Mouse (Mus musculus) E14TG2a.4 (cell line): ENCODE results near the gene Clec11a.

Experiments used
- H3K27me3 ChIP-seq: 2 replicates; pipeline ENCODE4 v1.6.1; 2014; ENCODE audit warnings: low read length, control low read depth; ENCODE audit not compliant: insufficient read depth
- H3K36me3 ChIP-seq: 2 replicates; pipeline ENCODE4 v1.6.1; 2014; ENCODE audit warnings: low read length, control low read depth; ENCODE audit not compliant: insufficient read depth
- H3K4me1 ChIP-seq: replicated peaks from 2 replicates; pipeline ENCODE4 v1.6.1; 2014; ENCODE audit warnings: low read depth, low read length, control low read depth
- H3K4me3 ChIP-seq: replicated peaks from 2 replicates; pipeline ENCODE4 v1.5.1; 2014; ENCODE audit warnings: mild to moderate bottlenecking, low read length
- H3K9me3 ChIP-seq: 2 replicates; pipeline ENCODE4 v1.6.1; 2014; ENCODE audit warnings: low read length, control low read depth
- CTCF ChIP-seq: conservative IDR thresholded peaks from 2 replicates; pipeline ENCODE4 v1.5.1; 2014; ENCODE audit warnings: low read length
- NANOG ChIP-seq: IDR thresholded peaks from 2 replicates; pipeline ENCODE4 v1.6.1; 2014; ENCODE audit warnings: borderline replicate concordance, low read length, mixed read lengths
- POU5F1 ChIP-seq: IDR thresholded peaks from 2 replicates; pipeline ENCODE4 v1.6.1; 2014; ENCODE audit warnings: low read length, borderline replicate concordance

The Clec11a gene

GRCm38 (mm10) chr7:44306516-44307240 is at the start of gene Clec11a:
TSS of gene Clec11a (minus strand) at chr7:44306902.
- no peak for TF ChIP-seq CTCF
- TF ChIP-seq POU5F1, result no peak
- TF ChIP-seq NANOG, result no peak
- H3K4me1 ChIP-seq, result peaks cover 59% of the 10 kb centered on the region
- no peaks in the 10 kb centered on the region for H3K9me3 ChIP-seq
- H3K36me3 ChIP-seq, result no peaks in the 10 kb centered on the region
- H3K4me3 ChIP-seq, result peak within 1 kb of the TSS; percentile 77
- peaks cover 53% of the 10 kb centered on the region for H3K27me3 ChIP-seq

GRCm38 (mm10) chr7:44355411-44355810 is 48.7 kb upstream of the Clec11a start:
- Histone ChIP-seq H3K36me3 (no peaks in the 10 kb centered on the region), H3K27me3 (peaks cover 75% of the 10 kb centered on the region), H3K9me3 (no peaks in the 10 kb centered on the region), H3K4me3 (no peak overlapping the region), H3K4me1 (peaks cover 85% of the 10 kb centered on the region)
- TF ChIP-seq POU5F1 (no peak), CTCF (no peak), NANOG (no peak)

- Histone ChIP-seq H3K27me3 (peaks cover 71% of the 10 kb centered on the region), H3K36me3 (no peaks in the 10 kb centered on the region), H3K9me3 (no peaks in the 10 kb centered on the region), H3K4me3 (peak overlapping the region; percentile 67), H3K4me1 (peaks cover 93% of the 10 kb centered on the region)
- no peak for TF ChIP-seq CTCF
- TF ChIP-seq NANOG, result no peak
- TF ChIP-seq POU5F1, result no peak
These were observed 47.1 kb upstream of the Clec11a start for GRCm38 (mm10) chr7:44353601-44354340.

- H3K36me3 ChIP-seq, result no peaks in the 10 kb centered on the region
- TF ChIP-seq CTCF (no peak), NANOG (no peak), POU5F1 (no peak)
- H3K4me1 ChIP-seq, result peaks cover 94% of the 10 kb centered on the region
- peak overlapping the region; percentile 67 for H3K4me3 ChIP-seq
- H3K9me3 ChIP-seq, result no peaks in the 10 kb centered on the region
- H3K27me3 ChIP-seq, result peaks cover 67% of the 10 kb centered on the region
These were observed 46.3 kb upstream of the Clec11a start for GRCm38 (mm10) chr7:44352750-44353600.

DNA sequence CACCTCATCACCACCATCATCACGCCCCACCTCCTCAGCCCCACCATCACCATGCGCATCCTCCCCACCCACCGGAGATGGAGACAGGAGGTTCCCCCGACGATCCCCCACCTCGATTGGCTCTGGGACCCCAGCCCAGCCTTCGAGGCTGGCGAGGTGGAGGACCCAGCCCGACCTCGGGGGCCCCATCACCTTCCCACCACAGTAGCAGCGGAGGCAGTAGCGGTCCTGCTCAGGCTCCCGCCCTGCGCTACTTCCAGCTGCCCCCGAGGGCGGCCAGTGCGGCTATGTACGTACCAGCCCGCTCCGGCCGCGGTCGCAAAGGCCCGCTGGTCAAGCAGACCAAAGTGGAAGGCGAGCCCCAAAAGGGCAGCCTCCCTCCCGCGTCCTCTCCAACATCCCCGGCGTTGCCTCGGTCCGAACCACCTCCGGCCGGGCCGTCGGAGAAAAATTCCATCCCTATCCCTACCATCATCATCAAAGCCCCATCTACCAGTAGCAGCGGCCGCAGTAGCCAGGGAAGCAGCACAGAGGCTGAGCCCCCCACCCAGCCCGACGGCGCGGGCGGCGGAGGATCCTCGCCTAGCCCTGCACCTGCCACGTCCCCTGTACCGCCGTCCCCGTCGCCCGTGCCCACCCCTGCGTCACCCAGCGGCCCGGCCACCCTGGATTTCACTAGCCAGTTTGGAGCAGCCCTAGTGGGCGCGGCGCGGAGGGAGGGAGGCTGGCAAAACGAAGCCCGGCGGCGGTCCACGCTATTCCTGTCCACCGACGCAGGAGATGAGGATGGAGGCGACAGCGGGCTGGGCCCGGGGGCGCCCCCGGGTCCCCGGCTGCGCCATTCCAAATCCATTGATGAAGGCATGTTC is 45.4 kb upstream of the Clec11a start:
- TF ChIP-seq CTCF, result no peak
- no peak for TF ChIP-seq NANOG
- TF ChIP-seq POU5F1, result no peak
- H3K27me3 ChIP-seq, result peaks cover 58% of the 10 kb centered on the region
- peak overlapping the region; percentile 67 for H3K4me3 ChIP-seq
- H3K36me3 ChIP-seq, result no peaks in the 10 kb centered on the region; the same call in 1 of the 2 replicates
- no peaks in the 10 kb centered on the region for H3K9me3 ChIP-seq
- H3K4me1 ChIP-seq, result peaks cover 85% of the 10 kb centered on the region

- TF ChIP-seq CTCF (peak; percentile 82), NANOG (no peak)
These were observed 44.4 kb upstream of the Clec11a start for GRCm38 (mm10) chr7:44350957-44351711.

DNA sequence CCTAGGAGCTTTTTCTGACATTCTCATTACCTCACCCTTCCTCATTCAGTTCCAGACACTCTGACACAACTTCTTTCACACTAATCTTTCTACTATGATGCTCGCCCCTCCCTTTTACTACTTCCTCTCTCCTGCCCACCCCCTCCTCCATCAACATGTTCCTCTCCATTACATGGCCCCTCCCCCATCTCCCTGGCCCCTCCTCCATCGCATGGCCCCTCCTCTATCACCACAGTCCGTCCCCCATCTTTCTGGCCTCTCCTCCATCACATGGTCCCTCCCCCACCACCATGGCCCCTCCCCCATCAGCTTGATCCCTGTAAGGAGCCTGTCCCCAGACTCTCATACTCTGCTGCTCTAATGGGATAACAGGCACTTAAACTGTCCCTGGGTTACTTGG is 42.3 kb upstream of the Clec11a start:
- H3K4me3 ChIP-seq, result no peak overlapping the region
- TF ChIP-seq POU5F1 (no peak), CTCF (no peak), NANOG (no peak)
- peaks cover 35% of the 10 kb centered on the region for H3K27me3 ChIP-seq
- H3K9me3 ChIP-seq, result no peaks in the 10 kb centered on the region
- peaks cover 15% of the 10 kb centered on the region for H3K36me3 ChIP-seq
- peaks cover 63% of the 10 kb centered on the region for H3K4me1 ChIP-seq

More at GRCm38 (mm10) chr7:44350957-44351711, 44.4 kb upstream of the Clec11a start:
- peaks cover 6% of the 10 kb centered on the region for H3K36me3 ChIP-seq
- H3K4me3 ChIP-seq, result peak overlapping the region; percentile 67
- H3K27me3 ChIP-seq, result peaks cover 52% of the 10 kb centered on the region
- peaks cover 76% of the 10 kb centered on the region for H3K4me1 ChIP-seq
- H3K9me3 ChIP-seq, result no peaks in the 10 kb centered on the region
